Mouse (Mus musculus): Measurements from ENCODE around the gene Krt86.

GRCm38 (mm10) chr15:101455292-101455691 is 18.0 kb upstream of the Krt86 start:
- TF ChIP-seq HCFC1 (IDR thresholded peaks at IDR 0.05; ENCODE audit: borderline replicate concordance, insufficient read depth, low read length), result no peak
- TF ChIP-seq ZC3H11A (IDR thresholded peaks at IDR 0.05; ENCODE audit: borderline replicate concordance, low read depth, low read length), result no peak
- no peak for TF ChIP-seq ZNF384 (IDR thresholded peaks at IDR 0.05; ENCODE audit: low read depth, low read length)
- TF ChIP-seq CHD2 (IDR thresholded peaks at IDR 0.05; ENCODE audit: low read depth, low read length), result no peak

All from ES-E14 (cell line).